Mouse (Mus musculus) CH12.LX (cell line): ENCODE data around the gene Tmem212.

Source experiments
- EP300 ChIP-seq: IDR thresholded peaks from 2 replicates; pipeline ENCODE4 v1.6.1; 2011; ENCODE audit warnings: low read length, improper control_type of control experiment
- SMC3 ChIP-seq: IDR thresholded peaks from 2 replicates; pipeline ENCODE4 v1.6.1; 2011; ENCODE audit warnings: low read depth, low read length, improper control_type of control experiment

DNA sequence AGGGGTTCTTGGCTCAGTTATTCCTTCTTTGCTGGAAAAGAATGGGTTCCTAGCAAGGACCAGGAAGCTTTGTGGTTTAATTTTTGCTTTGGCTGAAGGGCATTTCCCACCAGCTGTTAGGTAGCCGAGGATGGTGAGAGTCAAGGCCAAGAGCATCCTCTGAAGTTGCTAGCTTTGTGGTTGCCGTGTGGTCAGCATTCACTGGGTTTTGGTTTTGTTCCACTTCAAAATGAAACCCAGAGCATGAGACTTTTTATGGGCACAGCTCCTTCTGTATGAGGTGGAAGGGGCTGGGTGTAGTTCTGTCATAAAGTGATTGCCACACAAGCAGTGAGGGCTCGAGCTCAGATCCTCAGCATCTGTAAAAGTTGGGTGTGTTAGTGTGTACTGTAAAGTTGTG, 67.4 kb downstream of the Tmem212 start:
- TF ChIP-seq EP300 (no peak), SMC3 (no peak)
